Mouse (Mus musculus): Measurements from ENCODE around the gene Adprhl1. TPM values are rescaled to one million over a fixed set of nuclear protein-coding genes. Genes with fewer than 3 reads are reported as not detected.

The Adprhl1 gene
- polyA plus RNA-seq, 2 experiments = not detected

DNA sequence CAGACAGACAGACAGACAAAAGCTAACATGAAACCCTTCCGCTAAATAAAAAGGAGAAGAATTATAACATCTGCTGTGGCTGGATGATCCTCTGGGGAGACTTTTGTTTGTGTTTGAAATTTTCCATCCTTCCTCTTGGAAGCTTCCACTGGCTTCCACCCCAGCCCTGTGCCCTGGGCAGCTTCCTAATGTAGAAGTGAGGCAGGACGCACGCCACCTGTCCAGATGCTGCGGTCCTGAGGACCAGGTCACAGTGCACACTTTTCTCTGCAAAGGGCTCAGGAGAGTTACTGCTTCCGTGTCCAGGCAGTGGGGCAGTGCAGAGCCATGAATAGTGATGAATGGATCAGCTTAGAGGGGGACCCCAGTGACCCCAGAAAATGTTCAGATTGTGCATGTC, 48.7 kb downstream of the Adprhl1 start:
- H3K36me3 ChIP-seq (replicated peaks; ENCODE audit: control insufficient read depth, insufficient read depth, low read depth) = no peaks in the 10 kb centered on the region; the same call in 1 of the 2 replicates
- 86% methylated on average over 5 of the region's 5 CpGs for WGBS (ENCODE audit: insufficient replicate concordance)
- no peaks in the 10 kb centered on the region for H3K9me3 ChIP-seq (ENCODE audit: control insufficient read depth, low read length)
- no peak for ATAC-seq (ENCODE audit: insufficient read depth)
- H3K4me3 ChIP-seq (ENCODE audit: insufficient read depth in 1 of 2, low read depth in 2 of 2, low read length in 2 of 2) = no peak overlapping the region
- DNase-seq (ENCODE audit: low read depth in 3 of 3, low spot score in 3 of 3) = no peak
- no peak overlapping the region; the same call in 1 of the 2 replicates for H3K9ac ChIP-seq (replicated peaks)
- peak overlapping the region; percentile 59 for H3K4me2 ChIP-seq (ENCODE audit: low read depth)
- peaks cover 64 to 78% of the 10 kb centered on the region in 2 experiments for H3K4me1 ChIP-seq (replicated peaks; ENCODE audit: control insufficient read depth in 2 of 2, insufficient read depth in 2 of 2, low read length in 1 of 2)
- H3K27me3 ChIP-seq (ENCODE audit: control insufficient read depth, insufficient read depth, low read length) = no peaks in the 10 kb centered on the region
- H3K27ac ChIP-seq = peak overlapping the region; percentile 72
- TF ChIP-seq CTCF (IDR thresholded peaks at IDR 0.05; ENCODE audit: low read depth) = no peak
- TF ChIP-seq EP300 (IDR thresholded peaks at IDR 0.05; ENCODE audit: low read depth) = no peak

DNA sequence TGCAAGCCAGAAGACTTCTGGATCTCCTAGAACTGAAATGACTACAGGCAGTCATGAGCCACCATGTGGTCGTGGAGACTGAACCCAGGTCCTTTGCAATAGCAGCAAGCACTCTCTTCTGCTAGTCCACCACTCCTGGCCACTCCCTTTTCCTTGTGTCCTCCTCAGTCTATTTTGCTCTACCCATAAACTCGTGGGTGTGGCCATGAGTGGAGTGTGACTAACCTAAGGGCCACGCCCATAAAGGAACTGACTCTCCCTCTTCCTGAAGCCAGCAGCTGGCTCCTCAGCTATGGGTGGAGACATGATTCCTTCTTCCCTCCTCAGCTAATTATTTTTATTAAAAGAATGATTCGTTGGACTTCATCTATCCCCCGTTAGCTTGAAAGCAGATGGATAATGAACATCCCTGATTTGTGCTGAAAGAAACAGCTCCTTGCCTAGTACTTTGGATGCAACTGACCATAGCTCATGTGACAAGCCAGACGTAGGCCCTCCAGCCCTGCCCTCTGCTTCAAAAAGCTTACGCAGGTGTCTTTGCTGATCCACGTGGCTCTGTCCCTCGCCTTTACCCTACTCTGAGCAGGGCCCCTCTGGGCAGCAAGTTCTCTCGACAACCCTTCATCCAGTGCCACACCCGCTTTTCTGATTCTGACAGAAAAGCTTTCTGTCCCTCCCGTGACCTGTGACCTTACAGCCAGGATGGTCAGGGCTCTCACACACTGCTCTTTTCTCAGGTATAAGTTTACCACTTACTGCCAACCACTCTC, 49.4 kb downstream of the Adprhl1 start:
- 41% methylated on average over 12 of the region's 12 CpGs for WGBS (ENCODE audit: insufficient replicate concordance)
- Histone ChIP-seq H3K36me3 (replicated peaks; ENCODE audit: control insufficient read depth, insufficient read depth, low read depth) (no peaks in the 10 kb centered on the region; the same call in 1 of the 2 replicates), H3K4me3 (ENCODE audit: insufficient read depth in 1 of 2, low read depth in 2 of 2, low read length in 2 of 2) (peak overlapping the region; percentile 7 to 12; a peak in 3 of 4 replicates), H3K27me3 (ENCODE audit: control insufficient read depth, insufficient read depth, low read length) (no peaks in the 10 kb centered on the region), H3K9me3 (ENCODE audit: control insufficient read depth, low read length) (no peaks in the 10 kb centered on the region), H3K4me1 (replicated peaks; ENCODE audit: control insufficient read depth in 2 of 2, insufficient read depth in 2 of 2, low read length in 1 of 2) (peaks cover 61 to 78% of the 10 kb centered on the region in 2 experiments), H3K27ac (peak overlapping the region; percentile 77), H3K4me2 (ENCODE audit: low read depth) (peak overlapping the region; percentile 59), H3K9ac (replicated peaks) (peak overlapping the region; percentile 25)
- TF ChIP-seq EP300 (IDR thresholded peaks at IDR 0.05; ENCODE audit: low read depth) (no peak), CTCF (IDR thresholded peaks at IDR 0.05; ENCODE audit: low read depth) (no peak)
- DNase-seq (ENCODE audit: low read depth in 3 of 3, low spot score in 3 of 3) = peak; percentile 75 to 84 (median 77)
- ATAC-seq (ENCODE audit: insufficient read depth) = peak; percentile 46

DNA sequence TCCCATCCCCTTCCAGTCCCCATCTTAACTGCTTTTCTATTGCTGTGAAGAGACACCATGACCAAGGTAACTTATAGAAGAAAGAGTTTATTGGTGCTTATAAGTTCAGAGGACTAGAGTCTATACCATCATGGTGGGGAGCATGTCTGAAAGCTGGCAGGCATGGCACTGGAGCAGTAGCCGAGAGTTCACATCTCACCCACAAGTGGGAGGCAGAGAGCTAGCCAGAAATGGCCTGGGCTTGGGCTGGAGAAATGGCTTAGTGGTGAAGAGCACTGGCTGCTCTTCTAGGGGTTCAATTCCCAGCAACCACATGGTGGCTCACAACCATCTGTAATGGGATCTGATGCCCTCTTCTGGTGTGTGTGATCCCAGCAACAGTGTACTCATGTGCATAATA, 50.5 kb downstream of the Adprhl1 start:
- TF ChIP-seq CTCF (IDR thresholded peaks at IDR 0.05; ENCODE audit: low read depth) (peak; percentile 89), EP300 (IDR thresholded peaks at IDR 0.05; ENCODE audit: low read depth) (no peak)
- Histone ChIP-seq H3K27ac (peak overlapping the region; percentile 91), H3K4me1 (replicated peaks; ENCODE audit: control insufficient read depth in 2 of 2, insufficient read depth in 2 of 2, low read length in 1 of 2) (peaks cover 54 to 73% of the 10 kb centered on the region in 2 experiments), H3K9ac (replicated peaks) (peak overlapping the region; percentile 65), H3K36me3 (replicated peaks; ENCODE audit: control insufficient read depth, insufficient read depth, low read depth) (no peaks in the 10 kb centered on the region; the same call in 1 of the 2 replicates), H3K9me3 (ENCODE audit: control insufficient read depth, low read length) (no peaks in the 10 kb centered on the region), H3K27me3 (ENCODE audit: control insufficient read depth, insufficient read depth, low read length) (no peaks in the 10 kb centered on the region), H3K4me3 (ENCODE audit: insufficient read depth in 1 of 2, low read depth in 2 of 2, low read length in 2 of 2) (peak overlapping the region; percentile 79 to 88), H3K4me2 (ENCODE audit: low read depth) (peak overlapping the region; percentile 84)
- DNase-seq (ENCODE audit: low read depth in 3 of 3, low spot score in 3 of 3) = no peak
- no peak for ATAC-seq (ENCODE audit: insufficient read depth)
- WGBS (ENCODE audit: insufficient replicate concordance) = 30% methylated on average over 1 of the region's 1 CpGs

DNA sequence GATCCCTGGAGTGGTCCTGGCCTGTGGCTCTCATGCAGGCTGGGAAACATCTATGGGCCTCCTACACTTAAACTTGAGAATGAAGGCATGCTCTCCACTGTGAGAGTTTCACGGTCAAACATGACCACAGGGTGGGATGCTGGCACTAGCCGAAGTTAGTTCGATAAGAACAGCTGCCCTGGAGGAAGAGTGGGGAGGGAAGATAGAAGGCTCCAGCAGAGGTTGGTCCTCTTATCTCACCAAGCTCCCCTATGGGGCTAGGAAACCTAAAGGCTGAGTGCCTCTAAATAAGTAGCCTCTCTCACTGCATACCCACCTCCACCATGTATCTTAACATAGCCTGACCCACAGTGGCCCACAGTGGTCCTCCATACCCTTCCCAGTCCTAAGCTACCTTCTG, 51.2 kb downstream of the Adprhl1 start:
- Histone ChIP-seq H3K4me1 (replicated peaks; ENCODE audit: control insufficient read depth in 2 of 2, insufficient read depth in 2 of 2, low read length in 1 of 2) (peaks cover 48 to 66% of the 10 kb centered on the region in 2 experiments), H3K27ac (peak overlapping the region; percentile 91), H3K9ac (replicated peaks) (peak overlapping the region; percentile 97), H3K36me3 (replicated peaks; ENCODE audit: control insufficient read depth, insufficient read depth, low read depth) (no peaks in the 10 kb centered on the region; the same call in 1 of the 2 replicates), H3K9me3 (ENCODE audit: control insufficient read depth, low read length) (no peaks in the 10 kb centered on the region), H3K4me3 (ENCODE audit: insufficient read depth in 1 of 2, low read depth in 2 of 2, low read length in 2 of 2) (peak overlapping the region; percentile 79 to 88), H3K27me3 (ENCODE audit: control insufficient read depth, insufficient read depth, low read length) (no peaks in the 10 kb centered on the region), H3K4me2 (ENCODE audit: low read depth) (peak overlapping the region; percentile 84)
- WGBS (ENCODE audit: insufficient replicate concordance) = 18% methylated on average over 3 of the region's 3 CpGs
- TF ChIP-seq CTCF (IDR thresholded peaks at IDR 0.05; ENCODE audit: low read depth) (no peak), EP300 (IDR thresholded peaks at IDR 0.05; ENCODE audit: low read depth) (peak; percentile 94)
- peak; percentile 75 to 85 (median 82) for DNase-seq (ENCODE audit: low read depth in 3 of 3, low spot score in 3 of 3)
- peak; percentile 79 for ATAC-seq (ENCODE audit: insufficient read depth)

DNA sequence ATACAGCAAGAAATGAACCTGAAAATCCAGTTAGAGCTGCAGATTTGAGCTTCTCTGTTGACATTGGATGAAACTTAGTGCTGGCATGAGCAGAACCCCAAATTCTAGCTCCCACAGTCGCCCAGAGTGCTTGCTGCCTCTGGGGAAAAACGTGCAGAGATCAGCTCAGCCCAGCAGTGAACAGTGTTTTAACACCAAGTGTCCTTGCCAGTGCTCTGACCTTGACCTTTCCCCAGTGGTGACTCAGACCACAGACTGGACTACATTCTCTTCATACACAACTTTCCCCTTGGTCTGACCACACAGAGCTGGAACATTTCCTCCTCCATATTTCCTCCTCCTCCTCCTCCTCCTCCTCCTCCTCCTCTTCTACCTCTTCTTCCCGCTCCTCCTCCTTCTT, 51.9 kb downstream of the Adprhl1 start:
- peaks cover 45 to 59% of the 10 kb centered on the region in 2 experiments for H3K4me1 ChIP-seq (replicated peaks; ENCODE audit: control insufficient read depth in 2 of 2, insufficient read depth in 2 of 2, low read length in 1 of 2)
- ATAC-seq (ENCODE audit: insufficient read depth) = no peak
- peak overlapping the region; percentile 91 for H3K27ac ChIP-seq
- H3K36me3 ChIP-seq (replicated peaks; ENCODE audit: control insufficient read depth, insufficient read depth, low read depth) = no peaks in the 10 kb centered on the region; the same call in 1 of the 2 replicates
- H3K9me3 ChIP-seq (ENCODE audit: control insufficient read depth, low read length) = no peaks in the 10 kb centered on the region
- WGBS (ENCODE audit: insufficient replicate concordance) = 27% methylated on average over 3 of the region's 3 CpGs
- no peak for DNase-seq (ENCODE audit: low read depth in 3 of 3, low spot score in 3 of 3)
- H3K27me3 ChIP-seq (ENCODE audit: control insufficient read depth, insufficient read depth, low read length) = no peaks in the 10 kb centered on the region
- H3K9ac ChIP-seq (replicated peaks) = peak overlapping the region; percentile 97
- H3K4me3 ChIP-seq (ENCODE audit: insufficient read depth in 1 of 2, low read depth in 2 of 2, low read length in 2 of 2) = peak overlapping the region; percentile 79 to 88
- peak overlapping the region; percentile 84 for H3K4me2 ChIP-seq (ENCODE audit: low read depth)
- TF ChIP-seq CTCF (IDR thresholded peaks at IDR 0.05; ENCODE audit: low read depth) (no peak), EP300 (IDR thresholded peaks at IDR 0.05; ENCODE audit: low read depth) (no peak)

Measured in liver, embryonic 14.5 days (tissue).